Mouse (Mus musculus): ENCODE data around the gene Elk1.
A peak's percentile ranks its signal among the peaks of the same experiment; 100 is the strongest.

Elk1 gene

DNA sequence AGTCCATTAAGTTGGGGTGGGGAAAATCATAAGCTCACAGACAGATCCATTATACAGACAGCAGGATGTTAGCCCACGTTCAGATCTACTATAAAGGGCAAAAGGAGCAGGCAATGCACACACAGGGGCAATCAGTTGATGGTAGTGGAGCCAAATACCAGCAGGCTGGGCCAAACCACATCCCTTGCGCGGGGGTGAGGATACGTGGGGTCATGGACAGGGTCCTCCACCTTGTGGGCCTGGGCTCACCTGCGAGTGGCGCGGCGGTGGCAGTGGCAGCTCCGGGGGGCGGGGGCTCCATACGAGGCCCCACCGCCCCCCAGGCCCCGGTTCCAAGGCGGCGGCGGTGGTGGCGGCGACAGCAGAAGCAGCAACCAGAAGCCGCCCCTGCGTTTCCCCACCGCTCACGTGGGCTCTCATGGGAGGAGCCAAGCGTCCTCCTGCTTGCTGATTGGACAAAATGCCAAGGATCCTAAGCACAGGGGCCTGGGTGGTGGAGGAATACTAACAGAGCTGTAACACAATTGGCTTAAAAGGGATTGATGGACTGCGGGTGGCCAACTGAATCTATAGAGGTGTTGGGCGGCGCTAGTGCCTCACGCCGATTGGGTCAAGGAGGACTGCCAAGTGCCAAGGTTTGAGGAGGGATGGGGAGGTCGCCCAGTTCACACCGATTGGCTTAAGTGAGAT, at the start of gene Elk1:
TSS of gene Elk1 (minus strand) at position 418 of the 690 bp plus-strand sequence.
- peak; percentile 90 to 91 for DNase-seq (ENCODE audit: low spot score in 2 of 2)

DNA sequence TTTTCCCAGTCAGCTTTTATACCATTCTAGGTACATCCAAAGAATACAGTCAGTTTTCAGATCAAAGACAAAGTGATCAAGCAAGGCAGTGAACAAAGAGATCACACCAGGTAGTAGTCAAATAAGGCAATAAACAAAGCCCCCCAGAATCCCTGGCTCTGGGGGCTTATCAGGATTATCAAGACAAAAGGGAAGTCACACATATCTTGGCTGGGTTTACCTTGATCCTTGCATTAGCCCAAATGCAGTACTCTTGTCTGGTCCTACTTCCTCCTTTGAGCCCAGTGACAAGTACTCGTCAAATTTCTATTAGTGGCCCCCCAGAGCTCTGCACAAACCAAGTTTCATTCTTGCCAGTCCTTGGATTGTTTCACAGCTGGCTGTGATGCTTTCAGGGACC, 30.5 kb upstream of the Elk1 start:
- DNase-seq (ENCODE audit: low spot score in 2 of 2), result no peak

DNA sequence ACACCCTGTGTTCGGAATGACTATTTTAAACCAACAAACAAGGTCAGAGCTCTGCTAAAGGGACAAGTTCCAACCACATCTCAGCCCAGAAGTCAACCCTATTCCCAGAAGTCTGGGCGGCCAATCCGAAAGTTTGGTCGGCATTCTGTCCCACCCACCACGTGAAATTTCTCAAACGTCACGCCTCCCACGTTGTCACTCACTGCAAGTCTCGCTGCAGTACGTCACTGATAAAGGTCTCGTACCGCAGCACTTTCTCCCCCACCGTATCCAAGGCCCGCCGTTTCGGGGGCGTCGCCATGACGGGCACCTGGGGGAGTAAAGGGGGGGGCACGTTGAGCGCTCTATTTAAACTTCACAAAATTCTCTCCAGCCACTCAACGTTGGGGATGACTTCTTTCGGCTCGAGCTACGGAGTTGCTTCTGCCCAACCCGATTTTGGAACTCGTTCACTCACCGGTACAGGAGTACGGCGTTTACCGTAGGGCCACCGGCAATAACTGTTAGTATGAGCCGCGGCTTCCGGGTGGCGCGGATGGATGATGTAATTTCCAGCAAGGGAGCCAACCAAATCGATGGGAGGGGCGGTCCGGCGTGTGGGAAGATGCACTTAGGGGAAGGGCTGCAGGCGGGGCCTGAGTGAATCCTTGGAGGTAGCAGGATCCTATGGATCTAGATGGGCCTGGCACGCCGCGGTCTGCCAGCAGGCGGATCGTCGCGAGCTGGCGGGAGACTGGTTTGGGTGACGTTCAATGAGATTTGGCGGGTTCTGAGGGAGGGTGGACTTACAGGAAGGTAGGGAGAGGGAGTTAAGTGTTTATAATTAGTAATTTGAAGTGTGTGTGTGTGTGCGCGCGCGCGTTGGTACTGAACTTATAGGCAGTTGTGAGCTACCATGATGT, 11.3 kb upstream of the Elk1 start, which contains the start of gene Uxt:
TSS of gene Uxt (minus strand) at position 541 of the 902 bp plus-strand sequence.
- peak; percentile 75 to 89 for DNase-seq (ENCODE audit: low spot score in 2 of 2)

DNA sequence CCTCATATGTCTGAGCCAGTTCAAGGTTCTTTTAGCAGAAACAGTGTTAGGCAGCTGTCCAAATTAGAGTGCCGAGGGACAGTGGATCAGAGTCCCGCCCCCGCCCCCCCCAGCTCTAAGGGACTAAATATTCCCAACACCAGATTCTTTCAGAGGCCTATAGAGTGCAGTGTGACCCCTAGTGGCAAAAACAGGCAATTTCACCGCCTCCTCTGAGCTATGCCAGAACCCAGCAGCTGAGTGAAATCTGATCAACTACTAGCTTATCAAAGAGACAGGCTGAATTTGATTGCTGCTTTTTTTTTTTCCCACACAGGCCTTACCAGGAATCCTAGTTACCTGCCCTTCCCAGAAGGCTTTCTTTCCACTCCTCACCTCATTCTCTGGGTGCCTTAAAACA, 4.4 kb downstream of the Elk1 start:
- peak in 1 of 2 experiments; percentile 66 for DNase-seq (ENCODE audit: low spot score in 2 of 2)

DNA sequence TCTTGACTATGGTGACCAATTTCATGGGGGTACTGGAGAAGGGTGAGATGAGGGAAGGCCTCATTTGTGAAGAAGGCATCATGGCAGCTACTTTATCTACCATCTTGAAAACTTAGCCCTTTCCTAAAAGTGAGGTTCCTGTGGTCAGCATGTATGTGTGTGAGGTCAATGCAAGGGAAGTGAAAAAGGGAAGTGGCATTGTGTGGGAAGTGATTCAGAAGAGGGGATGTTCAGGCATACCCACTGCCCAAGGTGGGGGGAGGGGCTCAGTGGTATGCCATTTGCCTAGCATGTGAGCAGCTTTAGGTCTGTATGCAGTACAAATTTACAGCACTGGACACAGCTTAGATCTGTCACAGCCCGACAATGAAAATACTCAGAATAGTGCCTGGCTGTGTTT, 18.4 kb downstream of the Elk1 start:
- no peak for DNase-seq (ENCODE audit: low spot score in 2 of 2)

DNA sequence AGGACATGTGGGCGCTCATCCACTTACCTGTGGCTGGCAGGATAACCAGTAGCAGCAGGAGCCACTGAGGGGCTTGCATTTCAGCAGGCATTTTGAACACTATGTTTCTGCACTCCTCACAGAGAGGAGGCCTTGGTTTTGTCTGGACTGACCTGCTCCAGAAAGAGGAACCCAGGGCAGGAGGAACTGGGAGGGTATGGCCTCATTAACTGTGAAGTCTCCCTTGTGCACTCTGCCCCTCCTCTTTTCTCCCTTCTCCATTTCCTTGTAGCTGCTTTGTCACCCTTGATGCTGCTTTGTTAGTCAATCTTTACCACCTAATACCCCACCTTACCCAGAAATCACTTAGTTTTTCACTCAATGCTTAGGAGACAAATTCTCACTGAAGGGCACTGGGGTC, 19.0 kb downstream of the Elk1 start, which contains the start of gene Cfp:
TSS of gene Cfp (minus strand) at position 192 of the 400 bp plus-strand sequence.
- DNase-seq (ENCODE audit: low spot score in 2 of 2), result no peak

DNA sequence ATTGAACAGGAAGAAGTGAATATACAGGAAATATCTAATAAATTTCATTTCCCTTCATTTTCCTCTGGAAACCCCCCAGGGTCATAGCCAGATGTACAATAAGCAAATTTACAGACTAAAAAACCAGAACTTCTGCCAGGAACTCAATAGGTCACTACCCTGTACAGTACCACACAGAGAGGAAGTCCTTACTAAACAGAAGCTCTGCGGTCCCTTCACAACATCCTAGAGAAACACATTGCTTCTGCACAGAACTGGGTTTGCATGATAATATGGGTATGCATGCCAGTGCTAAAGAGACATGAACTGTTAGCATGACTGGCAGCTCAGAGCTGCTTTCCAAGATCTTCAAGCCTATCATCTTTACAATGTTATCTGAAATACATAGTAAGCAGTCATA, 20.5 kb downstream of the Elk1 start:
- no peak for DNase-seq (ENCODE audit: low spot score in 2 of 2)

DNA sequence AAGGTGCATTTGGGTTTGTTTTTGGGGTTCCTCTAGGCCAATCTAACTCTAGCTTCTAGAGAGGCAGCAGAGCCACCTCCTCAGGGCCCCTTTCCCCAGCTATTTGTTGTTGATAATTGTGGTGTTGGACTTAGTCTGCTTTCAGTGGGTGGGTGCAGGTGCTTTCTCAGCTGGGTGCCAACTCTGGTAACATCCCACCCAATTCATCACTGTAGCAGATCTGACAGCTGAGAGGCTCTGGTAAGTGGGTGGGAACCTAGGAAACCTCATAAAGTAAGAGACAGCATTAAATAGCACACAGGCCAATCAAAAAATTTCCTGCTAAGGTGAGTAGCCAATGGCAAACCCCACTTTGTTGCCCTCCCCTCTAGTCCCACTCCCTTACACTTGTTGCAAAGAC, 25.4 kb downstream of the Elk1 start:
- peak in 1 of 2 experiments; percentile 29 for DNase-seq (ENCODE audit: low spot score in 2 of 2)

DNA sequence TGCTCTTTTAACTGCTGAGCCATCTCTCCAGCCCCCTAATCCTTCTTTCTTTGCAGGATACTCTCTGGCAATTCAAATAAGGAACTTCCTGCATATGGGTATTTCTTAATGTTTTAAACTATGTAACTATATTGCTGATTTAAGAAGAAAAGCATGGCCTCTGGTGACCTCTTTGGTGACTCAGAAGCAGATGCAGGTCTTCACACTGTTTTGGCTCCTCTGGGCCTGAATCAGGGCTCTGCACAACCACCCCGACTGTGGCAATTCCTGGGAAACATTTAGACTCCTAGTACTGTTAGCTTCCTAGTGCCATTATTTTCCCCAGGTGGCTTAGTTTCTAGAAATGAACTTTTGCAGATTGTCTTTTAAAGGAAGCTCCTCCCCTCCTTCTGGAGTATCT, 26.9 kb downstream of the Elk1 start:
- DNase-seq (ENCODE audit: low spot score in 2 of 2), result no peak

DNA sequence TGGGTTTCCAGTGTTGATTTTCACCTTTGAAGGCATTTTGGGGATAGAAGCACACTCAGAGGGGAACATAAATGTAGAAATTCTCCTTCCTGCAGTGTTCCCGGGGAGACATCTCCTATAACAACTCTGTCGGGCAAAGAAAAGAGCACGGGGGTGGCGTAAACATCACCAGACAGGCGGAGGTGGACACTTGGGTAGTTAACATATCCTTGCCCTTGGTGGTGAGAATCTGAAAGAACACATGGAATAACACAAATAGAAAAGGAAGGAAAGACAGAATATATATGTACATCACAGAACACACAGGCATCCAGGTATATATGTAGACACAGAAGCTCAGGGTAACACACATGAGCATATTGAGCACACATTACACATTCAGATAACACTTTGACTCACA, 29.0 kb downstream of the Elk1 start:
- peak in 1 of 2 experiments; percentile 35 for DNase-seq (ENCODE audit: low spot score in 2 of 2)

DNA sequence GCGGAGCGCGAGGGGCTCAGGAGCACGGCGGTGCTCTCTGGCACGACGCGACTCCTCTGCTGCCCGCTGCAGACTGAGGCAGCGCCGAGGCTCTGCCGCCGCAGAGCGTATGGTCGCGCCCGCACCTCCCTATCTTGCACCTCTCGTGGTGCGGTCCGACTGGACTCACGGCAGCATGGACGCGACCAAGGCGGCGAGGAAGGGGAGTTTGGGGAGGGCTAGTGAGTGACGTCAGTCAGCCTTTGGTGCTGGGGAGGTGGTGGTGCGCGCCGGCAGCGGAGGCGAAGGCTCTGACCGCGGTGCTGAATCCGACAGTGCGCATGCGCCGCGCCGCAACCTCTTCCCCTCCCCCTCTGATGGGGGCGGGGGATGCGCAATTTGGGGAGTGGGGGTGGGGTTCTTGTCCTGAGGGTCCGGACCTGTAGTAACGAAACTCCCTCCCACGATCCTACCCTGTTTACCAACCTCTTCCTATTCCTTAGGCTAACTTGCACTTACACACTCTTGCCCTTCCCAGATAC, 29.5 kb downstream of the Elk1 start, which contains the start of gene Syn1:
TSS of gene Syn1 (minus strand) at position 161 of the 521 bp plus-strand sequence.
- DNase-seq (ENCODE audit: low spot score in 2 of 2), result peak; percentile 82 to 85

DNA sequence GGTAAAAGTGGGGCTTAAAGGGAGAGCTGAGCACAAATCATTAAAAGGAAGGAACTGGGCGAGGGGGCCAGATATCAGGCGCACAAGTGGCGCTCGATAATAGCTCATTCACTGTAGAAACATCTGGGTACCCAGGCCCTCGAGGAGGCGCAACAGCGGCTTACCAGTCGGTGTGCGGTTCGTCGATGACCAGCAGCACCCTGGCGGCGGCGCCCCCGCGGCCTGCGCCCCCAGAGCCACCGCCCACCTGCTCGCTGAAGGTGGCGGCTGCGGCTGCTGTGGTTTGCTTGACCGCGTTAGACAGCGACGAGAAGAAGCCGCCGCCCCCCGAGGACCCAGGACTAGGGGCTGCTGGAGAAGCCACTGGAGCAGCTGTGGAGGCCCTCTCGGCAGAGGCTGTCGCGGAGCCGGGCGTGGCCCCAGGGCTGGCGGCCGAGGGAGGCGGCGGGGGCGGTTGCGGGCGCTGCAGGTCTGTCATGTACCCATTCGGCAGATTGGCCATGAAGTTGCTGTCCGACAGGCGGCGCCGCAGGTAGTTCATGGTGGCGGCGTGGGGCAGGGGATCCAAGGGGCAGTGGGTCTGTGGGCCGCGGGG, 30.1 kb downstream of the Elk1 start:
- DNase-seq (ENCODE audit: low spot score in 2 of 2), result no peak

DNA sequence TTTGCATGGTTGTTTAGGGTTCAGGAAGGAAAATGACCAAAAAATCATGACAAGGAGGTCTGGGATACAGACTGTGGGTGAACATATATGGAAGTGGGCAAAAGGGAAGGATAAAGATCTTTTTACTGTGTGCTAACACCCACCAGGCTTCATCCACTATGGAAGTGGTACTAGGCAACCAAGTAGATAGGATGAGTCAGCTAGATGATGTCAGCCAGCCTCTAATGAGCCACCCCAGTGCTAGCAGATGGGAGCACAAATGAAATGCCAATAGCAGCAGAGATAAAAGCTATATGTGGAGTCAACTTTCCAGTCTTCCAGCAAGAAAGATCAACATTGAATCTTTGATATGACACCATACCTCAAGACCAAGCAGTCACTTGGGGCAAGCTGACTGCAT, 35.3 kb downstream of the Elk1 start:
- DNase-seq (ENCODE audit: low spot score in 2 of 2), result peak in 1 of 2 experiments; percentile 19

DNA sequence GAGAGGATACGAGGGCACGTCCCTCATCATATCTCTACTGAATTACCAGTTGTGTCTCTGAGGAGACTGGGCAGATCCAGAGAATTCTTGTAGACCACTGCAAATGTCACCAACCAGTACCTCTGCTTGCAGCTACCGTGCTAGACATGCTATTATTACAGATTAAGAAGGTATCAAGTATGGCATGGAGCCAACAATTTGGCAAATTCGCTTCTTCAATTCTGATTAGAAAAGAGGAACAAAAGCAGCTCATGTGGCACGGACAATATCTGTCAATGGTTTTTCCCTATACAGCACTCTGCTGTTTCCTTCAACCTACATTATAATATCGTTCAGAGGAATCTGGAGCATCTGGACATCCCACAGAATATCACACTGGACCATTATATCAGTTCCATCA, 36.7 kb downstream of the Elk1 start:
- no peak for DNase-seq (ENCODE audit: low spot score in 2 of 2)

DNA sequence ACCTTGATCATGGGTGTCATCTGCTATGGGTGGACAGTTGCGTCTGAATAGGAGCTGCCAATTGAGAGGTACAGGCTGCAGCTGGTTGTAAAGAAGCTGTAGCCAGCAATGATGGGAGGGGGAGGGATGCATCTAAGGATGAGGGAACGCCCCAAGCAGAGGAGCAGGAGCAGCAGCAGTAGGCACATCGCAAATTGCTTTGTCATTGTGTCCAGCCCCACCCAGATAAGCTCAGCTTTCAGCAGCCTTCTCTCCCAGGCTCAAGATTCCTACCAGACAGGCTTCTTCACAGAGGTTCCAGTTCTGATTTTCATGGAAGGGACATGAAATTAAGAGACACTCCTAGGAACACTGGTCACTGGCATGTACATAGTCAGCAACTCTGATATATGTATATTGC, 40.3 kb downstream of the Elk1 start:
- no peak for DNase-seq (ENCODE audit: low spot score in 2 of 2)

Measured in left cerebral cortex, adult 9 months (tissue).